Mouse (Mus musculus): Measurements from ENCODE around the gene Gm10295.

DNA sequence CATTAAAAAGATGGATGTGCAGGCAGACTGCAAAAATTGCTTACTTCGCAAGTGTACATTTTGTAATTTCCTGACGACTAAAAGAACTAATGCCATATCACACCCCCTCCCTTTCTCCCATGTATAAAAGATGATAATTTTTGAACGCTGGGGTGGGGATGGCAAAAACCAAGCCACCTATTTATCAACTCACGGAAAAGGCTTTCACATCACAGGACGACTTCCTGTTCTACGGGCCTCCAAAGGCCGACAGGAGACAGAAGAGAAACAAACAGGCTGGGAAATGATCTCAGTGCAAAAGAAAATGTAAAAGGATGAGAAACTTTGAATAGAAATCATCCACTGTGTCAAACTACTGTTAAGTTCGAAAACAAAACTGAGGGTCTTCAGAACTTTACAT is 43.2 kb downstream of the Gm10295 start:
- no peak for TF ChIP-seq POLR2A (IDR thresholded peaks at IDR 0.05; ENCODE audit: low read depth, low read length)
- TF ChIP-seq CTCF (conservative IDR thresholded peaks at IDR 0.05; ENCODE audit: insufficient read depth, insufficient read length, low read depth, low read length), result no peak

All from kidney, adult 2 months (tissue).